Mouse (Mus musculus): ENCODE results near the gene Utf1. TPM values are rescaled to one million over a fixed set of nuclear protein-coding genes. Genes with fewer than 3 reads are reported as not detected.

Gene Utf1
- polyA plus RNA-seq, 1 experiment = 13.7 TPM

DNA sequence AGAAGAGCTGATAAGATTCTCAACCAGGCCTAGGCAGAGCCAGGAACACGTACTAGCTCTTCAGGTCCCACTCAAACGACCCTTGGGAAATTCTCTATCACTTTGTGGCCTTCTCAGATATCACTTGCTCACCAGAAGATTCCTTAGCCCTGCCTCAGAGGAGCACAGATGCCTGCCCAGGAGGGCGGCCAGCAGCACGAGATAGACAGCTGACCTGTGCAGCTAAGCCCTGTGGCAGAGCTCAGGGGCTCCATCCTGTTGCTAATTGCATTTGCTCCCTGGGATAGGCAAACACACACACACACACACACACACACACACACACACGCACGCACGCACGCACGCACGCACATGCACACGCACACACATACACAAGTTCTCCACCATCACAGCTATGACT, 38.5 kb downstream of the Utf1 start:
- no peak overlapping the region for H3K27ac ChIP-seq (ENCODE audit: control insufficient read depth, insufficient read depth, low read depth, low read length, poor library complexity)
- TF ChIP-seq CTCF (IDR thresholded peaks at IDR 0.05; ENCODE audit: control insufficient read depth, insufficient read depth, low read length) (no peak), POLR2A (IDR thresholded peaks at IDR 0.05; ENCODE audit: borderline replicate concordance, control insufficient read depth, low read depth, low read length) (no peak)
- 83% methylated on average over 11 of the region's 11 CpGs for WGBS
- no peak overlapping the region for H3K4me3 ChIP-seq (replicated peaks; ENCODE audit: control insufficient read depth, low read depth, low read length)
- peaks cover 5% of the 10 kb centered on the region for H3K4me1 ChIP-seq (ENCODE audit: control insufficient read depth, insufficient read depth, low read length)

DNA sequence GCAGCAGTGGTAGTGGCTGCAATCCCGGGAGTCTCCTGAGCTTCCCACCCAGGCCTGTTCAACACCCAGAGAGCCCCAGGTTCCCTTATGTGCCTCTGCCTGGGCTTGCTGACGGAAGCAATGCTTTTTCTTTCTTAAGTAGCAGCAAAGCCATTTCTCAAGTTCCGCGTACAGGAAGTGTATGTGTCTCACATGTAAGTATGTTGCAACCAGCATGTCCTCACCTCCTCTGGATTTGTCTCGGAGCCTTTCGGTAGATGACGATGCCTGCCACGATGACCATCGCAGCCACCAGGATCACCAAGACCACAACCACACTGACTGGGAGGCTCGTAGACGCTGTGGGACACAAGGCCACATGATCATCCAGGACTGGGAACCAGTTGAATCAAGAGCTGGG, 40.9 kb downstream of the Utf1 start:
- Histone ChIP-seq H3K4me1 (ENCODE audit: control insufficient read depth, insufficient read depth, low read length) (peaks cover 3% of the 10 kb centered on the region), H3K4me3 (replicated peaks; ENCODE audit: control insufficient read depth, low read depth, low read length) (no peak overlapping the region), H3K27ac (ENCODE audit: control insufficient read depth, insufficient read depth, low read depth, low read length, poor library complexity) (peak overlapping the region; percentile 92)
- 36% methylated on average over 11 of the region's 11 CpGs for WGBS
- no peak for TF ChIP-seq CTCF (IDR thresholded peaks at IDR 0.05; ENCODE audit: control insufficient read depth, insufficient read depth, low read length)
- TF ChIP-seq POLR2A (IDR thresholded peaks at IDR 0.05; ENCODE audit: borderline replicate concordance, control insufficient read depth, low read depth, low read length) = no peak

DNA sequence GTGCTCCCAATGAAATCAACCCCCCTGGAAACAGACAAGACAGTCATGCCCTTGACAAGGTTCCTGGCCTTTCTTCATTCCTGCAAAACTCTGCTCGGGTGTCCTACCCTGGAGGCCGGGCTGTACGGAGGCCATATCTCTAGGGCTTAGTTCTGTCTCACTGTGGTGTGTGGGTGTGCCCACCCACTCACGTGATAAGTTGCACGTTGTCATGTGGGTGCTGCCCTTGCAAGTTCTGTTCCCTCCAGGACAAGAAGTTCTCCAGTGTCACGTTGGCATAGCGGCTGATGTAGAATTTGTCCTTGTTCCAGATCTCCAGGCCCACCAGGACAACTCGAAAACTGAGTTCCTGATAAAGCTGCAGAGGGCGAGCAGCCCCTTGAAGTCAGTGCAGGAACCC, 44.7 kb downstream of the Utf1 start:
- TF ChIP-seq POLR2A (IDR thresholded peaks at IDR 0.05; ENCODE audit: borderline replicate concordance, control insufficient read depth, low read depth, low read length) (no peak), CTCF (IDR thresholded peaks at IDR 0.05; ENCODE audit: control insufficient read depth, insufficient read depth, low read length) (no peak)
- WGBS = 77% methylated on average over 9 of the region's 9 CpGs
- Histone ChIP-seq H3K27ac (ENCODE audit: control insufficient read depth, insufficient read depth, low read depth, low read length, poor library complexity) (no peak overlapping the region), H3K4me1 (ENCODE audit: control insufficient read depth, insufficient read depth, low read length) (peaks cover 3% of the 10 kb centered on the region), H3K4me3 (replicated peaks; ENCODE audit: control insufficient read depth, low read depth, low read length) (no peak overlapping the region)

DNA sequence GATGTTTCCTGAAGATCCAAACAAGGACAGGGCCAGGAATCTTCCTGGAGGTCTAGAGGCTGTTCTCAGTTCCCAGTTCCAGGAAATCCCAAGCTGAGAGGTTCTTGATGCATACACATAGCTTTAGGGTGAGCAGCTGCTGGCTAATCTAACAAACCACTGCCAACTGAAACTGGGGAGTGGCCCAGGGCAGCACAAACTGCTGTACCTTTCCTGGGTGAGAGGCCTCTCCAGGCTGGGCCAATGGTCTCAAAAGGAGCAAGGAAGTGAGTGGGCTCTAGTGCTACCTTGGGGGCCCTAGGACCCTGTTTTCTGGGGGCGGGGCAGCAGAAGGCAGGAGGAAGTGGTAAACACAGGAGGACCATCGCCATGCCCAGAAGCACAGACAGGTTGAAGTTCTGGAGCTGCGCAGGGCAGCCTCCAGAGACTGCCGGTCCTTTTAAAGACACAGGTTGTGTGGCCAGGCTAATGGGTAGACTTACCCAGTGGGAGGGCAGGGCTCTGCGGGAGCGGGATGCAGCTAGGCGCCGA, 47.3 kb downstream of the Utf1 start:
- peak overlapping the region; percentile 62 for H3K4me3 ChIP-seq (replicated peaks; ENCODE audit: control insufficient read depth, low read depth, low read length)
- TF ChIP-seq CTCF (IDR thresholded peaks at IDR 0.05; ENCODE audit: control insufficient read depth, insufficient read depth, low read length) = no peak
- no peak for TF ChIP-seq POLR2A (IDR thresholded peaks at IDR 0.05; ENCODE audit: borderline replicate concordance, control insufficient read depth, low read depth, low read length)
- peak overlapping the region; percentile 62 for H3K27ac ChIP-seq (ENCODE audit: control insufficient read depth, insufficient read depth, low read depth, low read length, poor library complexity)
- no peaks in the 10 kb centered on the region for H3K4me1 ChIP-seq (ENCODE audit: control insufficient read depth, insufficient read depth, low read length)
- WGBS = 40% methylated on average over 8 of the region's 8 CpGs

DNA sequence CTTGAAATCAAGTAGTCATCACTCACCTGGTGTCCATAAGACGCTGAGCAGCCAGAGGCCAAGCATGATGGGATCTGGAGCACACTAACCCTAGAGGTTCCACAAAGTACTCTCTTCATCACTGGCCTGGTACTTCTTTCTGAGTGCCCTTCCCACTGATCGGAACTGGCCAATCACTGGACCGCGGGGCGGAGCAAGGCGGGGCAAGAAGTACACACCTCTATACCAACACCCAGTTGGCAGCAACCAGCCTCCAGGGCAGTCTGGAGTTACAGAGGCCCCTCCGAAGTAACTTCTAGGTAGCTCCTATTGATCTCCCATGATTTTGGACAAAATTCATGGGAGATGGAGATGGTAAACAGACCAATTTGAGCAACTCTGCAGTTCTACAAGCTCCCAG, 48.8 kb downstream of the Utf1 start, which contains the start of gene Adam8:
Gene Adam8, minus strand, starts transcription at position 157 of the 400 bp plus-strand sequence.
- TF ChIP-seq POLR2A (IDR thresholded peaks at IDR 0.05; ENCODE audit: borderline replicate concordance, control insufficient read depth, low read depth, low read length) (no peak; the same call in 1 of the 2 replicates), CTCF (IDR thresholded peaks at IDR 0.05; ENCODE audit: control insufficient read depth, insufficient read depth, low read length) (no peak)
- no peaks in the 10 kb centered on the region for H3K4me1 ChIP-seq (ENCODE audit: control insufficient read depth, insufficient read depth, low read length)
- peak within 1 kb of the TSS; percentile 62 for H3K27ac ChIP-seq (ENCODE audit: control insufficient read depth, insufficient read depth, low read depth, low read length, poor library complexity)
- peak within 1 kb of the TSS; percentile 81 for H3K4me3 ChIP-seq (replicated peaks; ENCODE audit: control insufficient read depth, low read depth, low read length)
- 25% methylated on average over 7 of the region's 7 CpGs for WGBS

DNA sequence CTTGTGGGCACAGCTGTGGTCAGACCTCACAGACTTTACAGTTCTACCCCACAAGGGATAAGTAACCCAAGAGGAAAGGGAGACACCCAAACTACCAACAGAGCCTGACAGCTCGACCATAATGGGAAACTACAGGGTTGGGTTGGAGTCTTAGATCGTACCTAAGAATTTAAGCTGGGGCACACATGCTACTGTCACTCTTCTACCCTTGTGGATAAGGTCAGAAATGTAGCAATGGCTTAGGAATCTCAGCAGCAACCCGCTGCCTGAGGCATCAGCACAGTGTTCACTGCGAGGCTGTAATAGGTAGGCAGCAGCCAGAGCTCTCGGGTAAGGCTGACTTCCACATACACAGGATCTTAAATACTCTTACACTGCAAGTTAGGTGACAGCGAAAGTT, 49.9 kb downstream of the Utf1 start:
- Histone ChIP-seq H3K27ac (ENCODE audit: control insufficient read depth, insufficient read depth, low read depth, low read length, poor library complexity) (no peak overlapping the region; the same call in 1 of the 2 replicates), H3K4me1 (ENCODE audit: control insufficient read depth, insufficient read depth, low read length) (no peaks in the 10 kb centered on the region), H3K4me3 (replicated peaks; ENCODE audit: control insufficient read depth, low read depth, low read length) (no peak overlapping the region)
- TF ChIP-seq CTCF (IDR thresholded peaks at IDR 0.05; ENCODE audit: control insufficient read depth, insufficient read depth, low read length) (no peak), POLR2A (IDR thresholded peaks at IDR 0.05; ENCODE audit: borderline replicate concordance, control insufficient read depth, low read depth, low read length) (no peak)
- WGBS = 86% methylated on average over 6 of the region's 6 CpGs

DNA sequence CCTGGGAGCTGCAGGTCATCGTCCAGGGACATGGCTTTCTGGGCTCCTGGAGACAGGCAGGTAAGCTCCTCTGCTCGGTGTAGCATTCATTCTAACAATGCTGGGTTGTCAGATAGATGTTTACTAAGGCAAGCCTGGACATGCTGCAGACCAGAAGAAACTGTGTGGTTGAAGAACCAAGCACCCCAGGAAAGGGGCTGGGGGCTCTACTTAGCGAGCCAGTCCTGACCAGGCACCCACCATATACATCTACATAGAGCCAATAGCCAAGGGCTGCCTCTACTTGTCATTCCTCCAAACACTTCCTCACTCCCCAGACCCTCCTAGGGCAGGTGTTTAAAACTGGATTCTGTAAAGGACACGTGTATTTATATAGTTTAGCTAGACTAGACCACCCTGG, 50.6 kb downstream of the Utf1 start:
- Histone ChIP-seq H3K27ac (ENCODE audit: control insufficient read depth, insufficient read depth, low read depth, low read length, poor library complexity) (no peak overlapping the region), H3K4me3 (replicated peaks; ENCODE audit: control insufficient read depth, low read depth, low read length) (no peak overlapping the region), H3K4me1 (ENCODE audit: control insufficient read depth, insufficient read depth, low read length) (no peaks in the 10 kb centered on the region)
- no peak for TF ChIP-seq POLR2A (IDR thresholded peaks at IDR 0.05; ENCODE audit: borderline replicate concordance, control insufficient read depth, low read depth, low read length)
- WGBS = 83% methylated on average over 4 of the region's 4 CpGs

DNA sequence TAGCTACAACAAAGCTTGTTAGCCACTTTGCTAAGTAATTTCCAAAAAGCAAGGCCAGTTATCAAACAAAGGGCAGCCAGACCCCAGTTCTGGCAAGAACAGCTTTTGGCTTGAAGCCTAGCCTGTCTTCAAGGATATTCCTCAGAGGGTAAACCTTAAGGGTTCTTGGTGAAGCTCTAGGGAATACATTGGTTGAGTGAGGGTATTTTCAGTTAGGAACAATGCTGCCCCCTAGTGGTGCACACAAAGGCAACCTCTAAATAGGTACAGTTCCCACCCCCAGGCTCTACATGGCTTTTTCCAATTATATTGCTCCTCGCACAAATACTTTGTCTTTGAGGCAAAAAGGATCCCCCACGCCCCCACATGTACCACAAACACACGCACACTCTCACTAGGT, 51.1 kb downstream of the Utf1 start:
- H3K27ac ChIP-seq (ENCODE audit: control insufficient read depth, insufficient read depth, low read depth, low read length, poor library complexity) = no peak overlapping the region
- no peaks in the 10 kb centered on the region for H3K4me1 ChIP-seq (ENCODE audit: control insufficient read depth, insufficient read depth, low read length)
- peak; percentile 58 for TF ChIP-seq CTCF (IDR thresholded peaks at IDR 0.05; ENCODE audit: control insufficient read depth, insufficient read depth, low read length)
- no peak for TF ChIP-seq POLR2A (IDR thresholded peaks at IDR 0.05; ENCODE audit: borderline replicate concordance, control insufficient read depth, low read depth, low read length)
- H3K4me3 ChIP-seq (replicated peaks; ENCODE audit: control insufficient read depth, low read depth, low read length) = no peak overlapping the region
- 29% methylated on average over 3 of the region's 3 CpGs for WGBS

Other genes starting within 250 kb of the Utf1 start
- not detected in 2 replicates for gene Adgra1, start 109.6 kb upstream of the Utf1 start, polyA plus RNA-seq (2011; ENCODE audit: insufficient read depth, insufficient read length, low replicate concordance, missing spikeins)
- gene Kndc1, start 49.1 kb upstream of the Utf1 start, polyA plus RNA-seq (2011; ENCODE audit: insufficient read depth, insufficient read length, low replicate concordance, missing spikeins) = not detected in 2 replicates
- not detected in 2 replicates for gene 6430531B16Rik, start 35.0 kb downstream of the Utf1 start, polyA plus RNA-seq (2011; ENCODE audit: insufficient read depth, insufficient read length, low replicate concordance, missing spikeins)
- gene Adam8, start 48.8 kb downstream of the Utf1 start, polyA plus RNA-seq (2011; ENCODE audit: insufficient read depth, insufficient read length, low replicate concordance, missing spikeins) = 17.9 and 55.1 TPM in 2 replicates
- gene Zfp511, start 92.6 kb downstream of the Utf1 start, polyA plus RNA-seq (2011; ENCODE audit: insufficient read depth, insufficient read length, low replicate concordance, missing spikeins) = 10.4 and 27.2 TPM in 2 replicates
- 16.7 and 17.5 TPM in 2 replicates for gene Tubgcp2, start 92.9 kb downstream of the Utf1 start, polyA plus RNA-seq (2011; ENCODE audit: insufficient read depth, insufficient read length, low replicate concordance, missing spikeins)
- not detected in 2 replicates for gene Msx3, start 105.3 kb downstream of the Utf1 start, polyA plus RNA-seq (2011; ENCODE audit: insufficient read depth, insufficient read length, low replicate concordance, missing spikeins)
- not detected in 2 replicates for gene Caly, start 138.8 kb downstream of the Utf1 start, polyA plus RNA-seq (2011; ENCODE audit: insufficient read depth, insufficient read length, low replicate concordance, missing spikeins)
- not detected in 2 replicates for gene Prap1, start 149.6 kb downstream of the Utf1 start, polyA plus RNA-seq (2011; ENCODE audit: insufficient read depth, insufficient read length, low replicate concordance, missing spikeins)
- gene Fuom, start 158.7 kb downstream of the Utf1 start, polyA plus RNA-seq (2011; ENCODE audit: insufficient read depth, insufficient read length, low replicate concordance, missing spikeins) = 11.3 and 18.7 TPM in 2 replicates
- 9.4 and 11.6 TPM in 2 replicates for gene Paox, start 172.0 kb downstream of the Utf1 start, polyA plus RNA-seq (2011; ENCODE audit: insufficient read depth, insufficient read length, low replicate concordance, missing spikeins)
- 15.5 and 25.8 TPM in 2 replicates for gene Echs1, start 172.7 kb downstream of the Utf1 start, polyA plus RNA-seq (2011; ENCODE audit: insufficient read depth, insufficient read length, low replicate concordance, missing spikeins)
- gene Mtg1, start 193.8 kb downstream of the Utf1 start, polyA plus RNA-seq (2011; ENCODE audit: insufficient read depth, insufficient read length, low replicate concordance, missing spikeins) = 16.8 and 20.2 TPM in 2 replicates
- gene Sprn, start 211.1 kb downstream of the Utf1 start, polyA plus RNA-seq (2011; ENCODE audit: insufficient read depth, insufficient read length, low replicate concordance, missing spikeins) = not detected in 2 replicates
- not detected in 2 replicates for gene Olfr522, start 221.0 kb downstream of the Utf1 start, polyA plus RNA-seq (2011; ENCODE audit: insufficient read depth, insufficient read length, low replicate concordance, missing spikeins)
- not detected in 2 replicates for gene Olfr523, start 229.4 kb downstream of the Utf1 start, polyA plus RNA-seq (2011; ENCODE audit: insufficient read depth, insufficient read length, low replicate concordance, missing spikeins)

All from bone marrow, adult 2 months (tissue).